Mouse (Mus musculus): ENCODE results near the gene Hoxa2.

Gene Hoxa2

GRCm38 (mm10) chr6:52180213-52180710 lies 15.6 kb upstream of the Hoxa2 start:
- no peak for DNase-seq (ENCODE audit: low read depth, low spot score)

GRCm38 (mm10) chr6:52179690-52180089 lies 15.1 kb upstream of the Hoxa2 start:
- no peak for DNase-seq (ENCODE audit: low read depth, low spot score)

- no peak for DNase-seq (ENCODE audit: low read depth, low spot score)
These were observed 14.5 kb upstream of the Hoxa2 start for GRCm38 (mm10) chr6:52178918-52179665.

DNA sequence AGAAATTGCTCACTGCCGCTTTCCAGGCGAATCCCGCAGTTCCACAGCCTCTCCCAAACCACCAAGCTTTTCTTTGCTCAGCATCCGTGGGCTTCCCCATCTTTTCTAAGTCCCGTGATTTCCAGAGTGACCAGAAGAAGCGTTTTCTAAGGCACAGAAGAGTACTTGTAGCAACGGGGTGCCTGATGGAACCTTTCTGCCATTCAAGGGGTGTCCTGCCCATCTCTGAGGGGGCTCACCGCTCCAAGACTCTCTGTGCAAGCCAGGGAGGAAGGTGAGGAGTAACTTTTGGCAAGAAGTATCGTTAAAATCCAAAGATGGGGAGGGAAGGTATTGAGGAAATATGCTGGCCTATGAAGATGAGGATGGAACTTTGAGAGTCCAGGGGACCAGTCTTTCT lies 13.2 kb upstream of the Hoxa2 start:
- no peak for DNase-seq (ENCODE audit: low read depth, low spot score)

DNA sequence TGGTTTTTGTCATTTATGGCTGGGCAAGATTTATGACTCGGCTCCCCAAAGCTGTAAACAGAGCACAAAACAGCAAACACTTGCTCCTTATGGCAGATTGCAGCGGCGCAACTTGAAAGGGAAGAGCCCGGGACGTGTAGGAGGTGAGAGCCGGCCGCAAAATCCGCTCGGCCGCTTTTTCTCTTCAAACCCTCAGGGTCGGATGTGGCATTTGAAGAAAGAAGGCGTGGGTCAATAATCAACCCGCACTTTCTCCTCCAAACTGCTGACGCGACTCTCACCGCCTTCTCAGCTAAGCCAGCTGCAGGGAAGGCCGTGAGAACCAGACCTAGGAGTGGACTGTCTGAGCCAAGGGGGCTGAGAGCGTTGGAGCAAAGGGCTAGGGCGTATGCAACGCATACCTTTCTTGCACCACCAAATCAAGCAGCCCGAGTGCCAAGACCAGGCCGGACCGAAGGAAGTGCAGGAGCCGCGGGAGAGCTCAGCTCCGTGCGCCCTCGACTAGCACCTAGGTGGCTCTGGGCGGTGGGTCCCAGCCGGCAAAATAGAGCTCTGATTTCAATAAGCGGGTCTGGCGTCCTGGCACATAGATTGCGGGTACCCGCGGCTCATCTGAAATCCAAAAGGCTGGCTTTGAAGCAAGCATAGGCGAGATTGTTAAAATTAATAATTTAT lies 12.6 kb upstream of the Hoxa2 start, which contains the start of gene 5730596B20Rik:
TSS of gene 5730596B20Rik (plus strand) at position 438 of the 675 bp plus-strand sequence.
- no peak for DNase-seq (ENCODE audit: low read depth, low spot score)

DNA sequence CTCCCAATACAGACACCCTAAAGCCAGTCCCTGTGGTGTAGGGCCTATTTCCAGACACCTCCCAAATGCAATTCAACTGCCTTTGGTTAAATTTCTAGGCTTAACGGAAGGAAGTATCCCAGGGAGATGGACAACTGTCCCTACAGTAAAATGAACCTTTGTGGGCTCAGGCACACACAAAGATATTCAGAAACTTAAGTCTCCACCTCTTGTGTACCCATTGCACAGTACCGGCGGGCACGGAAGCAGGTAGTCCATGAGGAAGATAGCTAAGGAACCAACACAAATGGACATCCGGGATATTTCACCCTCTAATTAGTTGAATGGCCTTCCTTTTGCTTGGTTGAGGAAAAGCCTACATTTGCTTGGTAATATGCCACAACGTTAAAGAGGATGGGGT lies 11.8 kb upstream of the Hoxa2 start:
- no peak for DNase-seq (ENCODE audit: low read depth, low spot score)

- no peak for DNase-seq (ENCODE audit: low read depth, low spot score)
These were observed 11.2 kb upstream of the Hoxa2 start for GRCm38 (mm10) chr6:52175864-52176263.

DNA sequence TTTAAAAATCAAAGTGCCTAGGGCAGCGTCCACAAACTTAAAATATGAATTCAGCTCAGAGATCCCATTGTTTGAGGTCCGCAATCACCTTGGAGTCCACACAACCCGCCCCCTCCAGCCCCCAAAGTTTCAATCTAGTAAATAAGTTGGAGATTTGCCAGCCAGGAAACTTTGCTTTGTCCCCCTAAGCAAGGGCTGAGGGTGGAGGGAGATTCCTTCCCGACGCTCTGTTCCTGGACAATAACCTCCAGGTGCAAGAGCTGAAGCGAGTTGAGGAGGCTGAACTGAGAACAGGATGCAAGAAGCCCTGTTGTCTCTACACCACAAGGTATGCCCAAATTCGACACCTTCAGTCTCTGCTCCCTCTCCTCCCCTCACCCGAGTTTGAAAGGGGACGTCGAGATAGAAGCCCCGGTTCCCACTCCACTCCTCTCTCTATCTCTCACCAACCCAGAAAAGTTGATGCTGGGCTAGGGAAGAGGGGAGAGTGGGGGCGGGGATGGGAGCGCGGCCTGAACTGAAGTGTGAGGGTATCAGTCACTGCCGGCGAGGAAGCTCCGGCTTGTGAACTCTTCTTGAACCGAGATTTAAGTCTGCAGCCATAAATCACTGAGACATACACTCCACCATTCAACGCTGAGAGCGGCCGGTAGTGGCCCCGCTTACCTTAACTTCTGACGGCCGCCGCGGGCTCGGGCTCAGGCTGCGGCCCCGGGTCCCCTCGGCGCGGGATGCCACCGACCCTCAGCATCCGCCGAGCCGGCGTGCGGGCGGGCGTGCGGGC lies 10.5 kb upstream of the Hoxa2 start:
- DNase-seq (ENCODE audit: low read depth, low spot score): no peak

DNA sequence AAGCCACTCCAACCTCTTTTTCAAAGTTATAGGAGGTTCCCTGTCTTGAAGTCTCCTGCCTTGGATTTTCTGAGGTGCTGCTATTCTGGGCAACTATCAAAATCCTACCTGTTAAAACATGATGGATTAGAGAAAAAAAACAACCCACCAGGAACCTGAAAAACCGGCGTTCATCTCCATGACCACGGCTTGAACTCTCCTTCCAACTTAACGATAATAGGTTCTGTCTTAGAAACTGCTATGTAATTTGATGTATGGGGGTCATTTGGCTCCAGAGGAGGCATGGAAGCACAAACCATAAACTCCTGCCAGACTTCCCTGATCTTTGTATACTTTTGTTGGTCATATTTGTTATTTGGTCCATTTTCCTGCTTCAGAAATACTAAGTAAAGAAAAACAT lies 9.0 kb upstream of the Hoxa2 start:
- DNase-seq (ENCODE audit: low read depth, low spot score): no peak

- no peak for DNase-seq (ENCODE audit: low read depth, low spot score)
These were observed 7.9 kb upstream of the Hoxa2 start for GRCm38 (mm10) chr6:52172501-52172900.

DNA sequence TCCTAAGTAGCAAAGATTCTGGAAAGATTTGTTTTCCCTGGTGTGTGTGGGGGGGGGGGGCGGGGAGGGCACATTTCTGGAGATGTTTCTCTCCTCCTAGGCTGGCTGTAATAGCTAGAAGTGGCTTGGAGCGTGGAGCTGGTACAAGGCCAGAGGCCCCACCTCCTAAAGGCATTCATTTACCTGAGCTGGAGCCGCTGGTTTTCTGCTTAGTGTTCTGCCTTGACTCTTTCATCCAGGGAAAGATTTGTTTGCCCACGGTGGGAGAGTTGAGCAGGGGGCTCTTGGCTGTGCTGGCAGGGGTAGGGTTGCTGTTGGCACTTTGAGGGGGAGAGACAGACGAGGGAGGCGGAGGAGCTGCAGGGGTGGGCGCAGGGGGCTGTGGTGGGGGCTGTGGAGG lies 7.3 kb upstream of the Hoxa2 start:
- DNase-seq (ENCODE audit: low read depth, low spot score): no peak

DNA sequence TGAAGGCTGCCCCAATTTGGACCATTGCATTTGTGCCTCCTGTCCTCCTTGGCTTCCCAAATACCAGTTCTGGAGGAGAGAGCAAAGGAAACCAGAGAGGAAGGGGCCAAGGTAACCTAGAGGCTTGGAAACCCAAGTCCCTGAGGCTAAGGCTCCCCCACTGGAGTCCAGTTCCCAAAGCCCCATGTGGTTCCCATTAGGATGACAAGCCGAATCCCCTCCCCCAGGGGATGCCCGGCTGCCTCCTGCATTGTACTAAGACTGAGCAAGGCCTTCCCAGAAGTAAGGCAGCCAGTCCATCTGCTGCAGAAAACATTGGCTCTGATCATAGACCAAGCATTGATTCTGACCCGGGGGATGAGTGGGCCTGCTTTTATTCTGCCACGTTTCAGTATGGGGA lies 6.7 kb upstream of the Hoxa2 start:
- no peak for DNase-seq (ENCODE audit: low read depth, low spot score)

GRCm38 (mm10) chr6:52170898-52171223 lies 6.2 kb upstream of the Hoxa2 start:
- DNase-seq (ENCODE audit: low read depth, low spot score): no peak

DNA sequence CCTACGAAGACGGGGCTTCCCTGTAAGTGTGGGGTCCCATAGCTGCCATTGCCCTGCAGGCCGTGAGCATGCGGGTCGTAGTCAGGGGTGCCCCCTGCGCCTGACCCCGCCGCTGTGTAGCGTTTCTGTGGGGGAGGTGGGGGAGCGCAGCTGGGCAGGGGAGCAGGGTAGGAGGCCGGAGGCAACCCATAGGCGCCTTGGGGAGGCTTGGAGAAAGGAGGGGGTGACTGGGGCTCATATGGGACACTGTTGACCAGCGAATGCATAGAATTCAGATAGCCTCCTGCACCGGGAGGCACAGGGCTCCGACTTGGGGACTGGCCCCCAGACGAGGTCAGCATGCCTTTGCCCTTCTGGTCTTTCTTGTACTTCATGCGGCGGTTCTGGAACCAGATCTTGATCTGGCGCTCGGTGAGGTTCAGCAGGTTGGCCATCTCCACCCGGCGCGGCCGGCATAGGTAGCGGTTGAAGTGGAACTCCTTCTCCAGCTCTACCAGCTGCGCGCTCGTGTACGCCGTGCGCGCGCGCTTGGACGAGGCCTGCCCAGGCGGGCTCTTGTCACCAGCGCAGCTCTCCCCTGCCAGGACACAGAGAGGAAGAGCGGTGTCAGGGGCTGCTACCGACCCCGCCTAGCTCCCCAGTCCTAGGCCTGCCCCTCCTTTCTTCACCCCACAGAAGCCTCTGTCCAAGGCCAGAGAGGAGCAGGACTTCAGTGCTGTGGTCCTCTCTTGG lies 5.7 kb upstream of the Hoxa2 start:
- no peak for DNase-seq (ENCODE audit: low read depth, low spot score)

DNA sequence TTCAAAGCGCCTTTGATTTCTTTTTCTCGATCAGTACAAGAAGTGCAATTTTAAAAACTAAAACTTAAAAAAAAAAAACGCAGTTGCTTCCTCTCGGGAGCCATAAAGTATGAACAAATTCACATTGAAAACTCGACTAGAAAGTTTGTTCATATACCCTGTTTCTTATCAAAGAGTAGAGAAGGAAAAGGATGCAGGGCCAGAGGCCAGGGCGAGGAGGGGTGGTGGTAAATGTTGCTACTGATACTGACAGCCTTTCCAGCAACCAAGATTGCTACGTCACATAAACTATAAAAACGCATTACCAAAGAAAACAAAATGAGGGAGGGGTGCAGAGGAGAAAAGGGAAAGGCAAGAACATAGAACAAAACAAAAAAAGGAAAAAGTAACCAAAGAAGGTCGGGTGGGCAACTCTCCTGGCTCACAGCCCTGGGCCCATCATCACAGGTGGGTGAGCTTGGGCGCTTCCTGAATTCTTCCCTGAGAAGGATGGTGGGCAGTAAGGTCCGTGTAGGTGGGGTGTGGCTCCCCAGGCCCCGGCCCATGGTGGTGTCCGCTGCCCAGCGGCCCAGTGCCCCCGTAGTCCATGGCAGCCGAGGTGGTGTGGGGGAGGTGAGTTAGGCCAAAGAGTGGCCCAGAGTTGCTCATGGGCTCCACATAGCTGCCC lies 5.0 kb upstream of the Hoxa2 start:
- DNase-seq (ENCODE audit: low read depth, low spot score): no peak

- DNase-seq (ENCODE audit: low read depth, low spot score): no peak
These were observed 3.8 kb upstream of the Hoxa2 start for GRCm38 (mm10) chr6:52168191-52169055.

GRCm38 (mm10) chr6:52167736-52168161 lies 3.1 kb upstream of the Hoxa2 start:
- DNase-seq (ENCODE audit: low read depth, low spot score): no peak

GRCm38 (mm10) chr6:52167176-52167575 lies 2.5 kb upstream of the Hoxa2 start:
- no peak for DNase-seq (ENCODE audit: low read depth, low spot score)

DNA sequence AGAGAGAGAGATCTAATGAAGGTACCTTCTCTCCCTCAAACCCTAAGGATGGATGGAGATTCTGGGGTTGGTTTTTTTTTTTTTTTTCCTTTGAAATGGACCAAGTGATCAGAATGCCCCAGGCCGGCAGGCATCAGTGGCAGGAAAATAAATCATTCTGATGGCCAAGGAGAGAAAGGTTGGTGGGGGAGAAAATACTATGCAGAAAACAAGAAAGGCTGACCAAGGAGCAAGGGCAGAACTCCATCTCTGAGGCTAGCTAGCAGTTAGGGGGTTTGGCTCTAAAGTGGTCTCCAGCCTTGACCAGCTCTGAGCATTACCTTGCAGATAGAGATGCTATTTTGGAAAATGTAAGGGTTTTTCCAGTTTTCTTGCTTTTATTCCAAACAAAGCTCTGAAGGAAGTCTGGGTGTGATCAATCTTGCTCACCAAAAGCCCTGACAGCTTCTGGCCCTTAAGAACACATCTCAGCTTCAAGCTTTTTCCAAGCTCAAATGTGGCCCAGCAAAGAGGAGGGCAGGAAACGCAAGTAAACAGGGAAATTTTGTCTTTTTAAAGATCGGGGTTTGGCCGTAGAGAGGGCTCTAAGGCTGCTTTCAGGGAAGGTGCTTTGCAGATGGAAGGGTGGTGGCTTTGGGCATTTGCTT lies 1.9 kb upstream of the Hoxa2 start:
- DNase-seq (ENCODE audit: low read depth, low spot score): no peak
